Mouse (Mus musculus) brain, embryonic 14.5 days (tissue): Measurements from ENCODE around the gene Gpr68. TPM values are rescaled to one million over a fixed set of nuclear protein-coding genes. Genes with fewer than 3 reads are reported as not detected.

Source experiments
- DNase-seq: peaks from one replicate; pipeline ENCODE4 v3.0.0-alpha.2; 2011; ENCODE audit warnings: low read depth
- CTCF ChIP-seq: fragments of 200-500 bp; IDR thresholded peaks from 2 replicates; pipeline ENCODE4 v1.5.1; 2012; ENCODE audit warnings: inconsistent platforms, mild to moderate bottlenecking, moderate library complexity, borderline replicate concordance; ENCODE audit not compliant: insufficient read depth, insufficient read length; ENCODE audit errors: extremely low read depth
- POLR2A ChIP-seq: fragments of 200-500 bp; IDR thresholded peaks from 2 replicates; pipeline ENCODE4 v1.6.1; 2012; ENCODE audit warnings: mild to moderate bottlenecking, inconsistent platforms, borderline replicate concordance; ENCODE audit not compliant: poor library complexity, insufficient read depth, insufficient read length, severe bottlenecking; ENCODE audit errors: extremely low read depth
- polyA plus RNA-seq: library from polyadenylated mRNA; depleted of rRNA; stranded (reverse); fragments of >200 nt; gene quantifications from 2 replicates; pipeline ENCODE4 v1.2.3, GENCODE M21; 2012

Gene Gpr68
- polyA plus RNA-seq, 1 experiment: 3.4 TPM

DNA sequence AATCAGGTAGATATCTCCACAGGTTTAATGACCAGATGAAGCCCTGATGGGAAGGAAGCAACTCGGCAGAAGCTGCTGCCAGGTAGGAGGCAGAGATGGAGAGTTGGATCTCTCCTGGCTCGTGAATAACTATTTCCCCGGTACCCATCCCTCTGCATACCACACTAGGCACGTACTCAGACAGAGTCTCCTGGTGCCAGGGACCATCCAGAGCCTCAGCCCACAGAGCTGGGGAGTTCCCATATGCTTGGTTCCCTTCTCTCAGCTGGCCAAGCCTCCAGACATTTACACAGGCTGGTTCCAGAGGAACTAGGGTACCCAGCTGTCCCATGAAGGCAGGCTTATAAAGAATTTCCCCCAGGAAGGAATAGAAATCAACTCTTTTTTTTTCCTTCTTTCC is 21.1 kb downstream of the Gpr68 start:
- DNase-seq: no peak
- no peak for TF ChIP-seq CTCF
- TF ChIP-seq POLR2A: no peak

DNA sequence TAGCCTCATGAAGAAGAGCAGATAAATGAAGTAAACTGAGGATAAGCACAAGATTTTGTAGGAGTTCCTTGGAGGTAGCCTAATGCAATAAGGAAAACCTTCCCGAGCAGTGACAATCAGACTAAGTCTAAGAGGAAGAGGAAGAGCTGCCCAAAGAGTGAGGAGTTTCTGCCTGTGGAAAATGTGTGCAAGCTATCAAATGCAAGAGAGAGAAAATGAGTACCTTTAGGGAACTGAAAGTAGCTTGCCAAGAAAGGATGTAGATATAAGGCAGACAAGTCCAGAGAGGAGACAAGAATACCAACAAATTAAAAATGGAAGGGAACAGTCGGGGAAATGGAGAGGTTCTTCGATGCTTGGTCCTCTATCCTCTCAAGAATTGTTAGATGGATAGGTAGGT is 22.4 kb downstream of the Gpr68 start:
- DNase-seq: no peak
- no peak for TF ChIP-seq POLR2A
- TF ChIP-seq CTCF: no peak

DNA sequence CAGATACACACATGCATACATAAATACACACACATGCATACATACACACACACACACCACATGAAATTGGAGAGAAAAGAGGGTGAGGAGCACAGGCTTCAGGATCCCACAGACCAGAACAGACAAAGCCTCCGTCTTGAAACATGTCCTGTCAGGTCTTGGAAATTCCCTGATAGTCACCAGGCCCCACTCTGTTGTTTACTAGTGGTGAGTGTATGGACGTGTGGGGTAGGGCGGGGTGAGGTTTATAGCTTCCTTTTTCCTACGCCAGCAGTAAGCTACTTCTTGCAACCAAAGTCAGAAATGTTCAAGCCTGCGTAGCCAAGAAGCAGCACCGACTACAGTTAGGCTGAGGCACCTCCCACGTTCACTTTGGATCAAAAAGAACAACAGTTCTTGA is 24.8 kb downstream of the Gpr68 start:
- TF ChIP-seq POLR2A (no peak), CTCF (no peak)
- no peak for DNase-seq

DNA sequence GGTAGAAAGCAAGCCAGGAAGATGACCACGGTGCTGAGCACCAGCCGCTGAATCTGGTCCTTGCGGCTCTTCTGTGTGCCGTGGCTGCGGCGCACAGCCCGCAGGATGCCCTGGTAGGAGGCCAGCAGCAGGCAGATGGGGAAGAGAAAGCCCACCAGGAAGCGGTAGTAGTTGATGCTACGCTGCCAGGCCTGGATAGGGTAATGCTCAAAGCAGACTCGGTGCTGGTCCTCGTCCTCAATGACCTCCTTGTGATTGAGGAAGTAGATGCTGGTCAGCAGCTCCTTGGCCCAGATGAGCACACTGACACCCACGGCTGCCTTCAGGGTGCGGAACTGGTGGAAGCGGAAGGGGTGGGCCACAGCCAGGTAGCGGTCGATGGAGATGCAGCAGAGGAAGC is 29.4 kb downstream of the Gpr68 start:
- TF ChIP-seq POLR2A (no peak), CTCF (no peak)

DNA sequence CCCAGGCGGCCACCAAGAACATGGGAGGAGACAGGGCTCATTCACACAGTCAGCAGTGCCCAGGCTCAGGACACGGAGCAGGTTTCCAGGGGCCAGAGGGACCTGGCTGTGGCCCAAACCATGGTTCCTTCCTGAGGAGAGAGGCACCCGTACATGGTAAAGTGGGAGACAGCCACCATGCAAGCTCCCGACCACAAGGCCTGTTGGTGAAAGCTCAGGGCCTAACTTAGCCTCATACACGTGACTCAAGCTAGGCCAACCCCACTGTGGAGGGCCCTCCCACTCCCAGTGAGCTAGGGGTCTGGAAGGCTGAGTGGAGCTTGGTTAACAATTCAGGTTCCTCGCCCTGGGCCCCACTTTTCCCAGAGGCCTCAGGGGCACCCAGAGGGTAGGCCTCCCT is 30.1 kb downstream of the Gpr68 start:
- no peak for DNase-seq
- TF ChIP-seq POLR2A (no peak), CTCF (no peak)

More for the DNA sequence above, 29.4 kb downstream of the Gpr68 start:
- no peak for DNase-seq

DNA sequence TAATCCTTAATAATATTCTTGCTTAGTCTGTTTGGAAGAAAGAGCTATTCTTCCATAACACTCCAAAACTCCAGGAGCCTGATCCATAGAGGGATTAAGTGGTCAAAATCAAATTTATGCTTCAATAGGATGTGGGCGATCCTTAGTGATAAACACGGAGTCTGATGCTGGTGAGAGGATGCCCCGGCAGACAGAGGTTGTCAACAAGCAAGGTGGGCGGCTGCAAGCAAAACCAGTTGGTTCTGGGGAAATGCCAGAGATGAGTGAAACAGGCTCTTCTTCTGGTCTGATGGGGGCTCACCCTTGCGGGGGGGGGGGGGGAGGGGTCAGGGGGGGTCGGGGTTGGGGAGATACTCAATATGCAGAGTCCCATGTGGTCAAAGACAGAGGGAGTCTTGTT is 32.0 kb downstream of the Gpr68 start:
- no peak for TF ChIP-seq POLR2A
- no peak for TF ChIP-seq CTCF
- DNase-seq: no peak

DNA sequence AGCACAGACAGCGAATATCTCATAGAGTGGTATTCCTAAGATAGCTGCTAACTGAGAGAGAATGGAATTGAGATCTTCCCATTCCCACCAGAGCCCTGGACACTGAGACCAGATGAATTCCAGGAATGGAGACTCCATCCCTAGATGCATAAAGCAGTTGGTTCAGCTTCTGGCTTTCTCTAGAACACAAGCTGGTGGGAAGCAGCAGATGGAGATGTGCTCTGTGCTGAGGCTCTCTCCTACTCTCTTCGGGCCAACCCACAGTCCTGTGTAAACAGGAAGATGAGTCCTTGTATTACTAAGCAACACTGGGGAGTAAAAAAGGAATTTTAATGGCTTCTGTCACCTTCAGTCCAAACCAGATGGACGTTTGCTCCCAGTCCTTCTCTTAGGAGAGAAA is 32.4 kb downstream of the Gpr68 start:
- DNase-seq: no peak
- TF ChIP-seq CTCF: no peak
- TF ChIP-seq POLR2A: no peak

DNA sequence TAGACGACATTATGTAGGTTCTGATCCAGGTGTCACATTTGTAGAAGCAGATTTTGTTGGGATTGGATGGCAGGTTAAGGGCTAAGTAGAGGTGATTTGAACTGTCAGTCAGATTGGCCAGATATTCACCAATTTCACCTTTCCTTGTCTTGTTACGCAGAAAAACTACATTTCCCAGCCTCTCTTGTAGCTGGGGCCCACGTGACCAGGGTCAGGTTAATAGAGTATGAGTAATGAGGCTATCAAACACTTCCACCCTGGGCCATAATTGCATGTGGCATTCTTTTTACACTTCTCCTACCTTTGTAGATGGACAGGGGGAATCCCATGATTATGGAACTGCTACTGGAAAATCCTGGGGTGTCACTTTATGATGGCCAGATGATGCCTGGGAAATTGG is 34.4 kb downstream of the Gpr68 start:
- TF ChIP-seq CTCF (no peak), POLR2A (no peak)
- no peak for DNase-seq

DNA sequence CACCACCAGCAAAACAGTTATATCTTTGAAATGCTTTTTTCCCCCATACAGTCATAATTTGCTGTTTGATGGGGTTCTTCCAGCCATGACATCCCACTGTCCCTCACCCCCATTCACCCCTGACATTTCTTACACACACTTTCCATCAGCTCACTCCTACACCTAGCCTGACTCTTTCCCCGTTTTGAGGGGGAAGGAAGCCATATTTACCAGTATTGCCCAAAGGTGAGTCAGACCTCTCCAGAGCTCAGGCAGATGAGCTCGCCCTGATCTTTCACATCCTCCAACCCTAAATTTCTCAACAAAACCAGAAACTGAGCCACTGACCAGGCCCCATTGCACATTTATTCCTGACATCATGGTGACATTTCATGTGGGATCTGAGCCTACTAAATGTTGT is 36.2 kb downstream of the Gpr68 start:
- TF ChIP-seq CTCF: no peak
- TF ChIP-seq POLR2A: no peak
- DNase-seq: no peak

DNA sequence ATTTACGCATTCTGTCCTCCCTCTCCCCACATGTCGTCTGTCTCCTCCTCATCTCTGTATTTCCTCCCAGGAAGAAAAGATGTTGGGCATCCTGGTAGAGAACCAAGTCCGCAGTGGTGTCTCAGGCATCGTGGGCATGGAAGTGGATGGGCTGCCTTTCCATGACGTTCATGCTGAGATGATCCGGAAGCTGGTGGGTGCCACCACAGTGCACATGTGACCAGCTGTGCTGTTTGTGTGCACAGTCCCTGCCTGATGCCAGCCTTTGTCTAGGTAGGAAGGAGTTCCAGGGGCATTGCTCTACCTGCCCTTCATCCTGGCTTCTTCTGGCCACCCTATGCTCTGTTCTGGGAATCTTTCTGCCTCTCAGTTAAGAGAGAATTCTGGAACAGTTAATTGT is 36.8 kb downstream of the Gpr68 start:
- no peak for TF ChIP-seq CTCF
- TF ChIP-seq POLR2A: no peak
- DNase-seq: no peak

DNA sequence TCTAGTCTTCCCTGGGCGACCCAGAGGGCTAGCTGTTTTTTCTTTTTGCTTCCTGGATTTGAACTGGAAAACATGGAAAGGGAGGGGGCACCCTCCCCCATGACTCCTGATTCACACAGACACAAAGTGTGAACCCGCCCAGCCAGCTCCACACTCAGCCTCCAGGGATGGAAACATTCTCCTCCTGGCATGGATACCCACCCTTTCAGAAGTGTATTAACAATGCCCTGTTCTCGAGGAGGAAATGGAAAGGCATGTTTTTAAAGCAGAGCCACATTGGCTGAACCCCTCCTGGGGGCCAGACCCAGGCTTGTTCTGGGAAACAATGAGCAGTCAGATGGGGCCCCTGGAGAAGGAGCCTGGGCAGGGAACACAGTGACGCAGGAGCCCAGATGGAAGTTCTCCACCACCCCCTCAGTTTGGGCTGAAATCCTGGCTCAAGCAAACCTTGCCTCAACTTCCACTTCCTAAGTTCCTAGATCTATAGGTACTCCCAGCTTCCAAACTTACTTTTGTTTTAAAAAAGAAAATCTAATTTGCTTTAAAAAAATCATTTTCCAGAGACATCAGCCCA is 39.9 kb downstream of the Gpr68 start:
- DNase-seq: no peak
- TF ChIP-seq CTCF (no peak), POLR2A (no peak)

DNA sequence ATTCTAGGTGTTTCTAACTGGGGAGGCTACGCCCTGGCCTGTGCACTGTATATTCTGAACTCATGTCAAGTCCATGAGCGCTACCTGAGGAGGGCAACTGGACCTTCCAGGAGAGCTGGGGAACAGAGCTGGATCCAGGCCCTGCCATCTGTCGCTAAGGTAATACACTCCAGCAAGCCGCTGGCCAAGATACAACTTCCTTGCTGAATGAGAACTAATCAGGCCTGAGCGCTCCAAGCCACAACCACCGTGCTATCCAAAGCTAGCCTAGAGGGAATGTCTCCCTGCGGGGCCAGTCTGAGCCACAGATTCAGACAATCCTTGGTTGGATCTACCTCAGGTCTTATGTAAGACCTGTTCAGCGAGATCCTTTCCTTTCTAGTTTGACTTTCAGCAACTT is 40.9 kb downstream of the Gpr68 start:
- DNase-seq: peak; percentile 18
- TF ChIP-seq CTCF (no peak), POLR2A (no peak)
